Mouse (Mus musculus) midbrain, embryonic 14.5 days (tissue): ENCODE results near the gene Olfr97. TPM values are rescaled to one million over a fixed set of nuclear protein-coding genes. Genes with fewer than 3 reads are reported as not detected.
"Not testable (repeated sequence)": the region's sequence is repeated elsewhere in the genome, so short reads cannot be mapped to it uniquely, and the experiment has no call there.

Experiments used
- ATAC-seq: fragments of 200-750 bp; cut with Nextera tagmentation; 2 replicates; pipeline ENCODE4 v1.8.0; 2017; ENCODE audit warnings: moderate number of reproducible peaks, moderate library complexity; ENCODE audit not compliant: low FRiP score, low TSS enrichment
- DNase-seq: peaks from one replicate; pipeline ENCODE4 v3.0.0-alpha.2; 2015
- H3K27ac ChIP-seq: fragments of 300-500 bp; sonication (generic); replicated peaks from 2 replicates; pipeline ENCODE4 v1.5.1; 2014; ENCODE audit warnings: mild to moderate bottlenecking, low read depth, low read length, moderate library complexity
- H3K27me3 ChIP-seq: fragments of 300-500 bp; sonication (generic); 2 replicates; pipeline ENCODE4 v1.6.1; 2014; ENCODE audit warnings: low read length, control low read depth, mixed read lengths; ENCODE audit not compliant: control insufficient read depth, insufficient read depth
- H3K36me3 ChIP-seq: fragments of 300-500 bp; sonication (generic); 2 replicates; pipeline ENCODE4 v1.6.1; 2014; ENCODE audit warnings: low read length, control low read depth; ENCODE audit not compliant: control insufficient read depth, insufficient read depth
- H3K4me1 ChIP-seq: fragments of 300-500 bp; sonication (generic); 2 replicates; pipeline ENCODE4 v1.6.1; 2014; ENCODE audit warnings: mild to moderate bottlenecking, antibody characterized with exemption, low read length, control low read depth; ENCODE audit not compliant: control insufficient read depth, insufficient read depth
- H3K4me2 ChIP-seq: fragments of 300-500 bp; sonication (generic); 2 replicates; pipeline ENCODE4 v1.6.1; 2014; ENCODE audit warnings: mild to moderate bottlenecking, low read length, moderate library complexity
- H3K4me3 ChIP-seq: fragments of 300-500 bp; sonication (generic); replicated peaks from 2 replicates; pipeline ENCODE4 v1.5.1; 2014; ENCODE audit warnings: low read depth, low read length
- H3K9ac ChIP-seq: fragments of 300-500 bp; sonication (generic); replicated peaks from 2 replicates; pipeline ENCODE4 v1.6.1; 2014; ENCODE audit warnings: mild to moderate bottlenecking, low read length, moderate library complexity
- H3K9me3 ChIP-seq: fragments of 300-500 bp; sonication (generic); 2 replicates; pipeline ENCODE4 v1.6.1; 2016; ENCODE audit warnings: low read length, control low read depth, mixed read lengths; ENCODE audit not compliant: control insufficient read depth
- WGBS: fragments of 180-500 bp; shearing (Covaris S2); extraction: QIAGEN DNeasy Blood & Tissue Kit; methylation state at CpG from one replicate; pipeline ENCODE4 v1.1.7; 2014; 5-methylcytosine and 5-hydroxymethylcytosine counted together
- polyA plus RNA-seq: library from polyadenylated mRNA; unstranded; fragments of >200 nt; fragmentation: Nextera tagmentation; extraction: Ambion mirVana; gene quantifications from 2 replicates; pipeline ENCODE4 v1.2.1, GENCODE M21; 2014

Gene Olfr97
- polyA plus RNA-seq, result not detected in 2 replicates

DNA sequence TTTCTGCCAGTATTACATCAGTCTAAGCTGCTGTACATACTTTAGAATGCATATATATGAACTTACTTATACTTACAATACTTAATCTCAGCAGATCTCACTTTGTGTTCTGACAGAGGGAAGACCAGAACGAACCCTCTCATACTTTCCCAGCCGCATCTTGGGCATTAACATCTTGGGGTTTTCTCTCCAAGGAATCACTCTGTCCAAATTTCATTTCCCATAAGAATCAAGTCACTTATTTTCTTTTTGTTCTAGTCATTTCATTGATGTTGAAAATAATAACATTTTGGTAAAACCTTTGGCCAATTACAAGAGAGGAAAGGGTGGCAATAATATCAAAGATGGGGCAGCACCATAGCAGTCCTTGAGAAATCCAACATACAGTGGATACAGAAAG lies at the start of gene Olfr97:
TSS of gene Olfr97 (minus strand) at position 101 of the 400 bp plus-strand sequence.
- not testable (repeated sequence) for H3K9me3 ChIP-seq, H3K36me3 ChIP-seq, H3K27me3 ChIP-seq, DNase-seq, ATAC-seq, H3K27ac ChIP-seq, H3K4me3 ChIP-seq, H3K9ac ChIP-seq, H3K4me1 ChIP-seq, H3K4me2 ChIP-seq
- 93% methylated on average over 2 of the region's 2 CpGs for whole genome bisulfite sequencing

DNA sequence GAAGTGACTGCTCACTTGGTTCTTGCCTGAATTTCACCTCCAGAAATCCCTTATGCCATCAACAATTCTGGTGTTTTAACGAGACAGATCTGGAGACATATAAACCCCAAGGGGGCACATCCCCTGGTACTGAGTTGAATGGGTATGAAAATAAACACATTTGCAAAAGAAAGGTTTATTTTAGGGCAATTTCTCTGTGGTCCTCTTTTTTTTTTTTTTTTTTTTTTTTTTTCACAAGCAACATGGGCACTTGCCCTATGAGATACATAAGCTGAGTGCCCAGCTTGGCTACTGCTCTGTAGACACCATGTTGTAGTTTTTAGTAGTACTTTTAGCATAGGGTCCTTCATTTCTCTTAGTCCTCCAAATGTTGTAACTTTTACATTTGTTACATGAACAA lies 46.2 kb upstream of the Olfr97 start, which contains the start of gene Olfr99:
TSS of gene Olfr99 (minus strand) at position 101 of the 400 bp plus-strand sequence.
- H3K36me3 ChIP-seq, result no peaks in the 10 kb centered on the region
- H3K4me1 ChIP-seq, result no peaks in the 10 kb centered on the region
- no peaks in the 10 kb centered on the region for H3K9me3 ChIP-seq
- no peak within 1 kb of the TSS for H3K27ac ChIP-seq
- H3K4me2 ChIP-seq, result no peak within 1 kb of the TSS
- no peak for DNase-seq
- H3K9ac ChIP-seq, result no peak within 1 kb of the TSS
- H3K27me3 ChIP-seq, result no peaks in the 10 kb centered on the region
- 67% methylated on average over 1 of the region's 1 CpGs for WGBS
- H3K4me3 ChIP-seq, result no peak within 1 kb of the TSS
- no peak for ATAC-seq

GRCm38 (mm10) chr17:37280331-37280730 lies 43.2 kb upstream of the Olfr97 start:
- no peak for ATAC-seq
- Histone ChIP-seq H3K9me3 (no peaks in the 10 kb centered on the region), H3K4me3 (no peak overlapping the region), H3K4me2 (no peak overlapping the region), H3K4me1 (no peaks in the 10 kb centered on the region), H3K27ac (no peak overlapping the region), H3K9ac (no peak overlapping the region), H3K36me3 (no peaks in the 10 kb centered on the region), H3K27me3 (no peaks in the 10 kb centered on the region)
- DNase-seq, result no peak
- 90% methylated on average over 1 of the region's 1 CpGs for WGBS

- H3K9ac ChIP-seq, result no peak overlapping the region
- DNase-seq, result no peak
- no peak overlapping the region for H3K27ac ChIP-seq
- H3K36me3 ChIP-seq, result no peaks in the 10 kb centered on the region
- no peak overlapping the region for H3K4me3 ChIP-seq
- H3K4me2 ChIP-seq, result no peak overlapping the region
- H3K4me1 ChIP-seq, result no peaks in the 10 kb centered on the region
- ATAC-seq, result no peak
- H3K27me3 ChIP-seq, result no peaks in the 10 kb centered on the region
- no peaks in the 10 kb centered on the region for H3K9me3 ChIP-seq
Measured at GRCm38 (mm10) chr17:37276573-37276972, 39.4 kb upstream of the Olfr97 start.

GRCm38 (mm10) chr17:37275626-37276248 lies 38.6 kb upstream of the Olfr97 start:
- ATAC-seq (no peak), DNase-seq (no peak)
- H3K4me1 ChIP-seq, result no peaks in the 10 kb centered on the region

GRCm38 (mm10) chr17:37270702-37271092 lies 33.6 kb upstream of the Olfr97 start:
- Histone ChIP-seq H3K27me3 (no peaks in the 10 kb centered on the region), H3K4me1 (no peaks in the 10 kb centered on the region; the same call in 1 of the 2 replicates), H3K36me3 (no peaks in the 10 kb centered on the region), H3K9ac (peak overlapping the region; percentile 50; the same call in 1 of the 2 replicates), H3K4me3 (peak overlapping the region; percentile 48), H3K27ac (no peak overlapping the region), H3K9me3 (no peaks in the 10 kb centered on the region), H3K4me2 (peak overlapping the region; percentile 94)
- ATAC-seq (no peak), DNase-seq (peak; percentile 6)
- 68% methylated on average over 8 of the region's 8 CpGs for WGBS

More at GRCm38 (mm10) chr17:37275626-37276248, 38.6 kb upstream of the Olfr97 start:
- 86% methylated on average over 2 of the region's 2 CpGs for WGBS
- Histone ChIP-seq H3K9ac (no peak overlapping the region), H3K4me2 (no peak overlapping the region), H3K27me3 (no peaks in the 10 kb centered on the region), H3K36me3 (no peaks in the 10 kb centered on the region), H3K4me3 (no peak overlapping the region), H3K27ac (no peak overlapping the region), H3K9me3 (no peaks in the 10 kb centered on the region)

DNA sequence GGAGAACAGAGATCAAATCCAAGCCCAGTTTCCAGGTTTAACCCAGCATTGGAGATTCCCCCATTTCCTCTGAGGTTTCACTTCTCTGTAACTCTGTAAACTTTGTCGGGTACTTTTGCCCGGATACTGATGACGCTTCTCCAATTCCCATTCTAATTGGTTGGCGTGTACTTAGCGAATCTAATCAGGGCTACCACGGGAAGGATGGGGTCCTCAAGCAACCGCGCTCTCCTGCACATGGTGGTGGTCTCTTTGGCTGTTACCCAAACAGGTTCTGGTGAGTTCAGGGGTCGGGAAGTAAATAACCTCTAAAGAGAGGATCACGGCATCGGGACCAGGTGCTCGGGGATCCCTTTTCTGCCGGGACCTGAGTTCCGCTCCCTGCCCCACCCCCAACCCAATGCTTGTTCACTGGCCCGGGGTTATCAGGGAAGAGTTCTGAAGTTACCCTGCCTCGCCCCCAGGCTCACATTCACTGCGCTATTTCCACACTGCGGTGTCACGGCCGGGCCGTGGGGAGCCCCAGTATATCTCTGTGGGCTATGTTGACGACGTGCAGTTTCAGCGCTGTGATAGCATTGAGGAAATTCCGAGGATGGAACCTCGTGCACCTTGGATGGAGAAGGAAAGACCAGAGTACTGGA lies 33.0 kb upstream of the Olfr97 start, which contains the start of gene H2-M3:
TSS of gene H2-M3 (plus strand) at position 163 of the 644 bp plus-strand sequence.
- Histone ChIP-seq H3K27ac (no peak within 1 kb of the TSS), H3K4me2 (peak within 1 kb of the TSS; percentile 94), H3K9me3 (no peaks in the 10 kb centered on the region), H3K4me1 (no peaks in the 10 kb centered on the region; the same call in 1 of the 2 replicates), H3K4me3 (peak within 1 kb of the TSS; percentile 48), H3K9ac (peak within 1 kb of the TSS; percentile 50; the same call in 1 of the 2 replicates), H3K36me3 (no peaks in the 10 kb centered on the region), H3K27me3 (no peaks in the 10 kb centered on the region)
- WGBS, result 3% methylated on average over 26 of the region's 26 CpGs
- ATAC-seq (peak; percentile 96), DNase-seq (peak; percentile 93)

- DNase-seq, result no peak
- no peak within 1 kb of the TSS for H3K9ac ChIP-seq
- no peak within 1 kb of the TSS for H3K27ac ChIP-seq
- H3K27me3 ChIP-seq, result no peaks in the 10 kb centered on the region
- no peaks in the 10 kb centered on the region for H3K4me1 ChIP-seq
- 86% methylated on average over 1 of the region's 1 CpGs for WGBS
- H3K4me2 ChIP-seq, result no peak within 1 kb of the TSS
- no peaks in the 10 kb centered on the region for H3K36me3 ChIP-seq
- H3K4me3 ChIP-seq, result no peak within 1 kb of the TSS
- no peak for ATAC-seq
- H3K9me3 ChIP-seq, result no peaks in the 10 kb centered on the region
Measured at GRCm38 (mm10) chr17:37263626-37264025, 26.5 kb upstream of the Olfr97 start, which contains the start of gene Olfr98. Olfr98 (minus strand) TSS chr17:37263749.
